Mouse (Mus musculus) frontal cortex, postnatal 14 days (tissue): ENCODE results near the gene Ascc1.

ENCODE experiments used
- DNase-seq, 2 experiments: peaks; one replicate each; pipeline ENCODE4 v3.0.0; 2022; ENCODE audit warnings: low spot score in 2 of 2

Gene Ascc1

GRCm38 (mm10) chr10:60077736-60078560 lies 75.3 kb downstream of the Ascc1 start:
- no peak for DNase-seq

DNA sequence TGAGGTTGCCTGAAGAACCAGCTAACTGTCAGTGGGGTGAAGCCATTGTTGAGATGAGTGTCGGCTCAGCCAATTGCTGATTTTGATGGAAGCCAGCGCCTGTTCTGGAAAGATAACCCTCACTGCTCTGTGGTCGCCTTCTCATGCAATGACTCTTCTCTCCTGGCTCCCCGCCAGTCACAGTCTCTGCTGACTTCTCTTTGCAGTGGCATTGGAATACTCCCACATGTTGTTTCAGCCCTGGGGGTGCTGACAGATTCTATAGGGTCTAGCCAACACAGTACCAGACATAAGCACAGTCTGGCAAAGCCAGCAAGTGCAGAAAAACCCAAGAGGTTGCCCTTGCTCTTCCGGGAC lies 75.9 kb downstream of the Ascc1 start:
- peak in 1 of 2 experiments; percentile 30 for DNase-seq

DNA sequence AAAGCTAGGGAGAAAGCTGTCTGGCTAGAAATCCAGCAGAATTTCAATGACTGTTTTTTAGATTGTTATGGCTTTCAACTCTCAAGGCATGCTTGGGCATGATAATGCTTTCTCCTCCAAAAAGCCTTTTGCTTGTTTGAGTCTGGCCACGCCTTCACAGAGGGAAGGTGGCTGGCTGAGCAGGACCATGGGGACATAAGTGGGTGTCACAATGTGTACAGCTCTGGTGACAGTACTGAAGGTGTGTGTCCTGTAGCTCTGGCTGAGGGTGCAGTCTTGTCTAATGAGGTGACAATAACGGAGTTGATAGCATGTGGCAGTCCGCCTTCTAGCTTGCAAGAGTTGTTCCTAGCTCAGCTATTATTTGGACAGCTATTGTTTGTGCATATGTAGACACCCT lies 77.6 kb downstream of the Ascc1 start:
- DNase-seq: no peak

DNA sequence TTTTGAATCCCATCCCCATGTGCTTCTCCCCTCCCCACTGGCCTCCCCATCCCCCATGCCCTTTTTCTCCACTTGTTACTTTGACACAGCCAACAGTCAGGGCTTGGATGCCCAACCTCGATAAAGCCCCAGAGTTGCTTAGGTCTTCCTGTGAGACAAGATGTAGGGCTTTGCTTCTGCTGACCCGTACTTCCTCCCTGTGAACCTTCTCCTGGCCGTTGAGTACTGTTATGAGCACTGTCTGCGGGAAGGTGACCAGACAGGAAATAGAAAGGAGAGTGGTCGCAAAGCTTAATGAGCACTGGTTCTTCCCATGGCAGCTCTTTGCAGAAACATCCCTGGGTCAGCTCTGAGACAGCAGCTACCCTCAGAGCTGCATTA lies 78.0 kb downstream of the Ascc1 start:
- DNase-seq: no peak

DNA sequence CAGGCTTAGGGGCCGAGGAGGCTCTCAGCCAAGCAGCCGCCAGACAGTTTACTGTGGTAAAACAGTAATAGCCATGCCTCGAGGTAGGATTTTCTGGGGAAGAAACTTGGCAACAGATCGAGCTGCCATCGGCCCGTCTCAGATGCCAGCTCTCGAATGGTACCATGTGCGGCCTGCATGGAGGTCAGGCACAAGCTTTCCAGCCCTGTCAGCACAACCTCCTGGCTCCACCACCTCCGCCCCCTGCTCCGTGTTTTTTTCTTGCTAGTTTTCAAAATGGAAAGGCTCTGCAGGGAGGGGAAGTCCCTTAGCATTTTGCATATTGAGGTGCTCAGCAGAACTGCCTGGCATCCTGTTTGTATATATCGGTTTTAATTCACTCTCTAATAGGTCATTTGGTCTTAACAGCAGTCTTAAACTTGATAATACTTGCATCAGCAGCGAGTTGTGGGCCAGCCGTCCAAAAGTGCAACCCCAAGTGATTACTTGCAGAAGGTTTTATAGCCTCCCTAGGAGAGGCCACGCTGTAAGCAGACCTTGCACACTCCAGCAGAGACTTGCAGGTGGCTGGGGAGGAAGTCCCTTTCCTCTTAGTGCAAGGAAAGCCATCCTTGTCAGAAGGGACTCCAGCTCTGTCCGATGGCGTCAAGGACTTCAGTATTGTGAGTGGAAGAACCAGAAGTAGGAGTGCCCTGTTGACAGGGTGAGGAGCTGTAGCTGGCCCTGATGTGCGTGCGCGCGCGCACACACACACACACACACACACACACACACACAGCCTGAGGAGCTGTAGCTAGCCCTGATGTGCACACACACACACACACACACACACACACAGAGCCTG lies 78.6 kb downstream of the Ascc1 start:
- DNase-seq: no peak

GRCm38 (mm10) chr10:60081905-60082304 lies 79.3 kb downstream of the Ascc1 start:
- DNase-seq: no peak

GRCm38 (mm10) chr10:60084065-60084464 lies 81.5 kb downstream of the Ascc1 start:
- DNase-seq: no peak

- DNase-seq: no peak
These were observed 89.7 kb downstream of the Ascc1 start for GRCm38 (mm10) chr10:60092311-60092710.

DNA sequence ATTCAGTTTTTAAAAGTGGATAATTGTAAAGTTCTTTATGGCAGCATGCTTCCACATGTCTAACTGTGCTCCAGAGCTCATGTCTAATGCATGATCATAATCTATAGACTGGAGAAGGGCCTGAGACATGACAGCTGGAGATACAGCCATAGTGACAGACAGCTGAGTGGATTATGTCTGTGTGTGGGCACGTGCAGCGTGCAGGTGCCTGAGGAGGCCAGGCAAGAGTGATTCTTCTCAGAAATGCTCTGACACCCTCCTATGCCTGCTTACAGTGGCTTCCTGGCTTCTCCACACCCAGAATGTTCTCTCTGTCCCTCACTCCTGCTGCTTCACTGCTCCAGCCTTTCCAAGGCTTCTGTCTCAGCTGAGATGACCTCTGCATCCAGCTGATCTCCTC lies 91.1 kb downstream of the Ascc1 start:
- no peak for DNase-seq

DNA sequence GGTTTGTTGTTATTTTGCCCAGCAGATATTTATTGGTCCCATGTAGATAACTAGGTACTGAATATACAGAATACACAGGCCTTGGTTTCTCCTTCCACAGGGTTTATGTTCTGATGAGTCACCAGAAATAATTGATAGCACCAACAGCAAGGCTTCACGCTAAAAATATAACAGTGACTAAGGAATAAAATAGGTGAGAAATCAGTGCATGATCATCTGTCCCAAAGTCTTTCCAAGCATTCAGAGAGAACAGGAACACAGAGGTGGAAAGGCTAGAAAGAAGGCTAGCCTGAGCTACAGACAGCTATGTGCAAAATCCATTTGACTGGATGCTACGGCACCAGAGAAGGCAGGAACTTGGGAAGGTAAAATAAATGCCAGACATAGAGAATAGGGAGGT lies 93.0 kb downstream of the Ascc1 start:
- DNase-seq: no peak

DNA sequence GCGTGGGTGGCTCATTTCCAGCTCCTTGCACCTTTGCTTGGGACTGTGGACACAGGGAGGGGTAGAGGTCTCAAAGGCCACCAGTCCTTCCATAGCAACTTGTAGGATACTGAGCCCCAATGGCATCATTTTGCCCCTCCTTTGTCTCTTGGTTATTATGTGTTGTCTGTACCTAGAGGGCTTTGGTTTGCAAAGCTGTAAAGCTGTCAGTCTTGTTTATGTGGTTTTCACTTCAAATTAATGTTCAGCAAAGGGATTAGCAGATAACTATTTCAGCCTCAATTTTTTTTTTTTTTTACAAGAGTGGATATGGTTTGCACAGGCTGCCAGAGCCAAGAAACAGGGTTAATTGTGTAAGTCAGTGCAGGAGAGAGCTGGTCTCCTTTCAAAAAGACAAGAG lies 93.7 kb downstream of the Ascc1 start:
- DNase-seq: no peak

DNA sequence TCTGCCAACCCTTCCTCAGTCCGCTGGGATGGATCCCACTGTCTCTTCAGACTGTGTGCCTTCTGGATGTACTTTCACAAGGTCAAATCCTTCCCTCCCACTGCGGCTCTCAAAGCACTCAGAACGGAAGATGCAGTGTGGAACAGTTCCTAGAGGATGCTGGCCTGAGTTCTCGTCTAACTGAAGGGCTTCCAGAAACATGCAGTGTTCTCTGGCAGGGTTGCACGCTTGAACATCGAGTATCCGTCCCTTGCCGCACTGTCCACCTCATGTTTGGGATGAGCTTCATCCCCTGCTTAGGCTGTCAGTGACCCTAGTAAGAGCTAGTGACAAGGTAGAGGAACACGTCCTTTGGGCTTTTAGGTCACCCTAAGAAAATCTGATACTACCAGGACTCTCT lies 94.5 kb downstream of the Ascc1 start:
- no peak for DNase-seq

DNA sequence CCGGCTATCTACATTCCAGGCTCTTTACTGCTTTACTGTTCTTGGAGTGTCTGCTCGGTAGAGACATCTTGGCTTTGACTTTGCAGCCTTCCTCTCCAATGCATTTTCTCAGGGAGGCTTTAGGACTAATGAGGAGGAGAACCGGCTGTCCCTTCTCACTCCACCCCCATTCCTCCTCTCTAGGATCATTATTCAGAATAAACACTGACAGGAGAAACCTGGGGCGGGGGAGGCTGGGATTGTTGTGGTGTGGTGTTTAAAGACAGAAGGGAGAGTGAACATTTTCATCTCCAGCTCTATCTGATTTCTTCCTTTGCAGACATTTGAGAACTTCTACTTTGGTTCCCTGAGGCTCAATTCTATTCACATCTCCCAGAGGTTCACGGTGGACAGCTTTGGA lies 95.2 kb downstream of the Ascc1 start:
- no peak for DNase-seq

- no peak for DNase-seq
These were observed 103.0 kb downstream of the Ascc1 start for GRCm38 (mm10) chr10:60105391-60106145.

DNA sequence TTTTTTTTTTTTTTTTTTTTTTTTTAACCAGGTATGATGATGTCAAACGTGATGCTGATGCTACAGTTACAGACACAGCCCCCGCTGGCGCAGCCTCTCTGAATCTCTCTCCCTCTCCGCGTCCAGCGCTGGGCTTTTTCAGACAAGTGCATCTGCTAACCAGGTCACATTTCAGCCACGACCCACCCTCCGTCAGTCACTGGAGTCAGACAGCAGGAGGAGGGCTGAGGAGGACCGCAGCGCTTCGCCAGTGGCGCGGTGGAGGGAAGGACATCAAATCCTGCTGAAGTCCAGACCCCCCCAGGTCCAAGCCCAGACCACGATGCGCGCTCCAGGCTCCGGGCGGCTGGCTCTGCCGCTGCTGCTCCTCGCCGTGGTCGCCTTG lies 103.5 kb downstream of the Ascc1 start, which contains the start of gene Spock2:
Gene Spock2 (plus strand): TSS at position 74 of the 385 bp plus-strand sequence.
- DNase-seq: peak; percentile 71 to 74

DNA sequence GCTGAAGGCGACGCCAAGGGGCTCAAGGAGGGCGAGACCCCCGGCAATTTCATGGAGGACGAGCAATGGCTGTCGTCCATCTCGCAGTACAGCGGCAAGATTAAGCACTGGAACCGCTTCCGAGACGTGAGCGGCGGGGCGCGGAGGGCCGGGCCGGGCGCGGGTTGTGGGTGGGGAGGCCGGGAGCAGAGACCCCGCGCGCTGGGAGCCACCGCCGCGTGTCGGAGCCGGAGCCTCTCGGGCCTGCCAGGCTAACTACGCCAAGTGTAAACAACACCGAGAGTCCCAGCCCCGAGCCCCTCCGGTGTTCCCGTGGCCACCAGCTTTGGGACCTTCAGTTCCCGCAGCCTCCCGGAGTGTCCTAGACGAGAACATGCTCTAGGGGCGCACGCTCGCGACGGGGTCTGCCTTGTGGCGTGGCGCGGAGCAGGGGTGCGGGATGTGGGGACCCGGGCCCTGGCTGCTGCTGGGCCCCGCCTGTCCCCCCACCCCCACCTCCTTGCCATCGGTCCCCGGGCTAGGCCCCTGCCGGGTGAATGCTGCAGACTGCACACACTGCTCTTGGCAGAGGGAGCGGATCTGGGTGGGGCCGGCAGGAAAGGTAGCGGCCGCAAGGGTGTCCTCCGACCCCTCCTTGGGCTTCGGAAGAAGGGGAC lies 104.1 kb downstream of the Ascc1 start:
- DNase-seq: no peak

GRCm38 (mm10) chr10:60107448-60107847 lies 104.8 kb downstream of the Ascc1 start:
- DNase-seq: no peak

- DNase-seq: no peak
These were observed 105.9 kb downstream of the Ascc1 start for GRCm38 (mm10) chr10:60108321-60109111.

DNA sequence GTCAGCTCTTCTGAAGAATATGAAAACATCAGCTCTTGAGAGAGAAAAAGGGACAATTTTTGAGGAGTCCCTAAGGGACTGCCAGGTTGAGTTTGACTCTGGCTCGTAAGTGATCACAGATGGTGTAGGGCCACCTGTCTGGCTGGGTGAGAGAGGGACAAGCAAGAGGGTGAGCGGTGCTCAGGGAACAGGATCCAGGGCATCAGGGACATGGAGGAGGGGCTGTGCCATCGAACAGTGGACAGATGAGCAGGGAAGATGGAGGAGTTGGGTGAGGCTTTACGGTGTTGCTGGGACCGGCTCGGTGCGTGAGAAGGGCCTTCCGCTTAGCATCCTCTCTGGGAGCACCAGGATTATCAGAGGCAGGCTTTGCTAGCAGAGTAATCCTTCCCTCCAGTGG lies 106.7 kb downstream of the Ascc1 start:
- no peak for DNase-seq

- DNase-seq: no peak
These were observed 107.4 kb downstream of the Ascc1 start for GRCm38 (mm10) chr10:60109989-60110388.

GRCm38 (mm10) chr10:60110908-60111475 lies 108.4 kb downstream of the Ascc1 start:
- DNase-seq: no peak
